Mouse (Mus musculus): ENCODE data around the gene Serpina1f.
"Not testable (repeated sequence)": the region's sequence is repeated elsewhere in the genome, so short reads cannot be mapped to it uniquely, and the experiment has no call there.

Serpina1f gene

GRCm38 (mm10) chr12:103662053-103662452 is 33.3 kb downstream of the Serpina1f start:
- DNase-seq (ENCODE audit: extremely low read depth, low read depth), result not testable (repeated sequence)

GRCm38 (mm10) chr12:103660076-103660475 is 35.3 kb downstream of the Serpina1f start:
- no peak for DNase-seq (ENCODE audit: extremely low read depth, low read depth)

GRCm38 (mm10) chr12:103659171-103659570 is 36.2 kb downstream of the Serpina1f start:
- no peak for DNase-seq (ENCODE audit: extremely low read depth, low read depth)

GRCm38 (mm10) chr12:103657991-103658390 is 37.3 kb downstream of the Serpina1f start:
- DNase-seq (ENCODE audit: extremely low read depth, low read depth), result no peak

- no peak for DNase-seq (ENCODE audit: extremely low read depth, low read depth)
Measured at GRCm38 (mm10) chr12:103656848-103657626, 38.3 kb downstream of the Serpina1f start, which contains the start of gene Serpina6. TSS of gene Serpina6 (minus strand) at chr12:103657212.

GRCm38 (mm10) chr12:103655123-103656044 is 39.9 kb downstream of the Serpina1f start:
- no peak for DNase-seq (ENCODE audit: extremely low read depth, low read depth)

- no peak for DNase-seq (ENCODE audit: extremely low read depth, low read depth)
Measured at GRCm38 (mm10) chr12:103653836-103654235, 41.5 kb downstream of the Serpina1f start.

GRCm38 (mm10) chr12:103646314-103646713 is 49.0 kb downstream of the Serpina1f start:
- DNase-seq (ENCODE audit: extremely low read depth, low read depth), result no peak

- no peak for DNase-seq (ENCODE audit: extremely low read depth, low read depth)
Measured at GRCm38 (mm10) chr12:103644601-103645000, 50.7 kb downstream of the Serpina1f start.

- DNase-seq (ENCODE audit: extremely low read depth, low read depth), result no peak
Measured at GRCm38 (mm10) chr12:103643818-103644217, 51.5 kb downstream of the Serpina1f start.

GRCm38 (mm10) chr12:103643336-103643735 is 52.0 kb downstream of the Serpina1f start:
- peak; percentile 36 for DNase-seq (ENCODE audit: extremely low read depth, low read depth)
